In genomic region chr14:78246601-78247000, GRCm38 (mm10) we compare ENCODE assay signal across 19 mouse cellular contexts.
DNase-seq lines count a peak whose midpoint lies in the region; ATAC-seq lines count a peak whose summit lies in the region.
"Had no signal": no experiment of that assay in that cellular context is flagged by ENCODE, and none has a peak within 500 bp of the region (broad histone marks: within the 10 kb centered on the region; RNA-seq: fewer than 3 reads in every experiment).

No protein-coding gene starts in this region.

- ATAC-seq in erythroblast, adult 5-6 weeks (replicated peaks; ENCODE audit: low FRiP score, poor library complexity, severe bottlenecking): no peak
- ATAC-seq: forebrain, embryonic 14.5 days; forebrain, postnatal 0 days; intestine, embryonic 15.5 days; Patski had no signal

- intact Hi-C loops in left cerebral cortex, postnatal 4 days (cut with DNase I): no loop called here
- intact Hi-C loops in left cerebral cortex, postnatal 14 days (cut with DNase I): no loop called here

- peak; percentile 23 to 34 for DNase-seq in cerebellum, postnatal 10 days
- no peak for DNase-seq in cerebellum, adult 11 months
- peak; percentile 24 for DNase-seq in left cerebral cortex, postnatal 4 days
- no peak for DNase-seq in left cerebral cortex, postnatal 14 days (ENCODE audit: low spot score in 2 of 2)
- DNase-seq in retina, postnatal 1 day: peak; percentile 61
- DNase-seq: adrenal gland, postnatal 10 days; adrenal gland, postnatal 36 days; cerebellum, adult 11-12 months; cerebellum, adult 8-10 months; forebrain, postnatal 0 days; gastrocnemius, adult 2 months; gastrocnemius, postnatal 14 days; heart, adult 18-20 months; heart, postnatal 10 days; heart, postnatal 4 days had no signal

Comparison
In these comparisons a context has a peak if more than half of its experiments do, and no peak if none do; other contexts are left out.
1. DNase-seq: peak in cerebellum, postnatal 10 days (2 of 2), left cerebral cortex, postnatal 4 days (single experiment) and retina, postnatal 1 day (single experiment); none in cerebellum, adult 11 months (single experiment) and left cerebral cortex, postnatal 14 days (0 of 2).